Mouse (Mus musculus): ENCODE data around the gene Ttc7b. TPM values are rescaled to one million over a fixed set of nuclear protein-coding genes. Genes with fewer than 3 reads are reported as not detected.

Ttc7b gene
- polyA plus RNA-seq (2012; rRNA removed), result 78.8 and 82.0 TPM in 2 replicates

DNA sequence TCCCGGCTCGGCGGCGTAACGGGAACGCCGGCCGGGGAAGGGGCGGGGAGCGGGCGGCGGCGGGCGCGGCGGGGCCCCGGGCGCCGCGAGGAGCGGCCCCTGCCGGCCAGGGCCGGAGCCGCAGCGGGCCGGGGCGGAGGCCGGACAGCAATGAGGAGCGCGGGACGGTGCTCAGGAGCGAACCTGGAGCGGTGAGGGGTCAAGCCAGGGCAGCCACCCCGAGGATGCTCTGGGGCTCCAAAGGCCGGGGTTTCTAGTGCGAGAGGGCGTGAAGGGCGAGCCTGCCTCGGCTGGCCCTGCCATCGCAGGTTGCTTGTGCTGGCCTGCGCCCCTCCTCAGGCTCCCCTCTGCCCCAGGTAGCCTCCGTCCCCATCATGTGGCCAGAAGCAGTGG is at the start of gene Ttc7b:
Gene Ttc7b (minus strand): TSS at position 33 of the 393 bp plus-strand sequence.

Other genes with a start within 250 kb of the Ttc7b start
- 1.2 and 1.4 TPM in 2 replicates for gene Rps6ka5, start 206.2 kb upstream of the Ttc7b start, polyA plus RNA-seq (2012; rRNA removed)